Mouse (Mus musculus) heart, embryonic 15.5 days (tissue): ENCODE results near the gene Ppp1r17. TPM values are rescaled to one million over a fixed set of nuclear protein-coding genes. Genes with fewer than 3 reads are reported as not detected.

Source experiments
- ATAC-seq: fragments of 200-750 bp; cut with Nextera tagmentation; replicated peaks from 2 replicates; pipeline ENCODE4 v1.8.0; 2017; ENCODE audit warnings: low read depth, moderate TSS enrichment; ENCODE audit not compliant: insufficient number of reproducible peaks, insufficient read depth, low FRiP score
- H3K27ac ChIP-seq: fragments of 300-500 bp; sonication (generic); 2 replicates; pipeline ENCODE4 v1.5.1; 2015; ENCODE audit warnings: mild to moderate bottlenecking, inconsistent platforms
- H3K27me3 ChIP-seq: fragments of 300-500 bp; sonication (generic); 2 replicates; pipeline ENCODE4 v1.6.1; 2015; ENCODE audit warnings: inconsistent platforms
- H3K36me3 ChIP-seq: fragments of 300-500 bp; sonication (generic); 2 replicates; pipeline ENCODE4 v1.6.1; 2015; ENCODE audit warnings: mild to moderate bottlenecking, inconsistent platforms
- H3K4me1 ChIP-seq: fragments of 300-500 bp; sonication (generic); replicated peaks from 2 replicates; pipeline ENCODE4 v1.6.1; 2015; ENCODE audit warnings: inconsistent platforms
- H3K4me2 ChIP-seq: fragments of 300-500 bp; sonication (generic); 2 replicates; pipeline ENCODE4 v1.6.1; 2015; ENCODE audit warnings: inconsistent platforms, mild to moderate bottlenecking, moderate library complexity
- H3K4me3 ChIP-seq: fragments of 300-500 bp; sonication (generic); 2 replicates; pipeline ENCODE4 v1.5.1; 2015; ENCODE audit warnings: mild to moderate bottlenecking, inconsistent platforms
- H3K9ac ChIP-seq: fragments of 300-500 bp; sonication (generic); 2 replicates; pipeline ENCODE4 v1.6.1; 2015; ENCODE audit warnings: mild to moderate bottlenecking, inconsistent platforms
- H3K9me3 ChIP-seq: fragments of 300-500 bp; sonication (generic); replicated peaks from 2 replicates; pipeline ENCODE4 v1.6.1; 2016; ENCODE audit warnings: inconsistent platforms
- WGBS: fragments of 180-500 bp; shearing (Covaris S2); methylation state at CpG from one replicate; pipeline ENCODE4 v1.1.7; 2015; ENCODE audit warnings: mixed read lengths; 5-methylcytosine and 5-hydroxymethylcytosine counted together
- polyA plus RNA-seq: library from polyadenylated mRNA; unstranded; fragments of >200 nt; fragmentation: Nextera tagmentation; extraction: Ambion mirVana; gene quantifications from 2 replicates; pipeline ENCODE4 v1.2.1, GENCODE M21; 2015

Ppp1r17 gene
- polyA plus RNA-seq: 1.7 and 2.9 TPM in 2 replicates

- Histone ChIP-seq H3K4me2 (no peak within 1 kb of the TSS), H3K27me3 (no peaks in the 10 kb centered on the region)
- no peak for ATAC-seq
Observed at GRCm38 (mm10) chr6:56017291-56017994, at the start of gene Ppp1r17. TSS of gene Ppp1r17 (plus strand) at chr6:56017497.

GRCm38 (mm10) chr6:55972998-55973397 lies 44.3 kb upstream of the Ppp1r17 start:
- H3K36me3 ChIP-seq: no peaks in the 10 kb centered on the region
- no peak overlapping the region for H3K4me3 ChIP-seq
- no peak overlapping the region for H3K4me2 ChIP-seq
- no peak overlapping the region for H3K27ac ChIP-seq
- no peak for ATAC-seq
- H3K4me1 ChIP-seq: no peaks in the 10 kb centered on the region
- no peaks in the 10 kb centered on the region for H3K9me3 ChIP-seq
- no peaks in the 10 kb centered on the region for H3K27me3 ChIP-seq
- H3K9ac ChIP-seq: no peak overlapping the region

More at GRCm38 (mm10) chr6:56017291-56017994, at the start of gene Ppp1r17:
- Histone ChIP-seq H3K4me3 (no peak within 1 kb of the TSS), H3K27ac (no peak within 1 kb of the TSS), H3K9me3 (no peaks in the 10 kb centered on the region), H3K9ac (no peak within 1 kb of the TSS), H3K4me1 (peaks cover 9% of the 10 kb centered on the region), H3K36me3 (no peaks in the 10 kb centered on the region)
- 54% methylated on average over 16 of the region's 16 CpGs for WGBS

GRCm38 (mm10) chr6:55979766-55980165 lies 37.5 kb upstream of the Ppp1r17 start:
- Histone ChIP-seq H3K4me1 (no peaks in the 10 kb centered on the region), H3K4me3 (no peak overlapping the region), H3K36me3 (no peaks in the 10 kb centered on the region), H3K27me3 (no peaks in the 10 kb centered on the region), H3K9me3 (no peaks in the 10 kb centered on the region), H3K9ac (no peak overlapping the region), H3K27ac (no peak overlapping the region), H3K4me2 (no peak overlapping the region)
- 66% methylated on average over 2 of the region's 2 CpGs for WGBS
- ATAC-seq: no peak

GRCm38 (mm10) chr6:56008711-56009110 lies 8.6 kb upstream of the Ppp1r17 start:
- no peak overlapping the region for H3K4me3 ChIP-seq
- WGBS: 79% methylated on average over 4 of the region's 4 CpGs
- H3K9ac ChIP-seq: no peak overlapping the region
- no peaks in the 10 kb centered on the region for H3K4me1 ChIP-seq
- no peaks in the 10 kb centered on the region for H3K9me3 ChIP-seq
- no peaks in the 10 kb centered on the region for H3K36me3 ChIP-seq
- H3K4me2 ChIP-seq: no peak overlapping the region
- no peaks in the 10 kb centered on the region for H3K27me3 ChIP-seq
- ATAC-seq: no peak
- H3K27ac ChIP-seq: no peak overlapping the region

GRCm38 (mm10) chr6:56012384-56012783 lies 4.9 kb upstream of the Ppp1r17 start:
- no peaks in the 10 kb centered on the region for H3K36me3 ChIP-seq
- WGBS: 75% methylated on average over 5 of the region's 5 CpGs
- no peak for ATAC-seq

GRCm38 (mm10) chr6:56019632-56020031 lies 2.3 kb downstream of the Ppp1r17 start:
- Histone ChIP-seq H3K4me1 (peaks cover 9% of the 10 kb centered on the region), H3K36me3 (no peaks in the 10 kb centered on the region), H3K27ac (no peak overlapping the region), H3K4me2 (no peak overlapping the region), H3K27me3 (no peaks in the 10 kb centered on the region), H3K9ac (no peak overlapping the region), H3K4me3 (no peak overlapping the region), H3K9me3 (no peaks in the 10 kb centered on the region)
- WGBS: 15% methylated on average over 2 of the region's 2 CpGs
- ATAC-seq: peak; percentile 69

More at GRCm38 (mm10) chr6:56012384-56012783, 4.9 kb upstream of the Ppp1r17 start:
- H3K4me1 ChIP-seq: no peaks in the 10 kb centered on the region
- H3K9ac ChIP-seq: no peak overlapping the region
- no peaks in the 10 kb centered on the region for H3K27me3 ChIP-seq
- no peak overlapping the region for H3K27ac ChIP-seq
- no peak overlapping the region for H3K4me3 ChIP-seq
- H3K9me3 ChIP-seq: no peaks in the 10 kb centered on the region
- no peak overlapping the region for H3K4me2 ChIP-seq

GRCm38 (mm10) chr6:56025533-56025932 lies 8.2 kb downstream of the Ppp1r17 start:
- Histone ChIP-seq H3K4me1 (0 out of 2 replicates have a peak, but pooled peaks cover 2% of the 10 kb centered on the region), H3K9me3 (no peaks in the 10 kb centered on the region), H3K4me3 (no peak overlapping the region), H3K27ac (no peak overlapping the region), H3K4me2 (no peak overlapping the region), H3K9ac (no peak overlapping the region), H3K36me3 (no peaks in the 10 kb centered on the region), H3K27me3 (no peaks in the 10 kb centered on the region)
- WGBS: 65% methylated on average over 2 of the region's 2 CpGs
- ATAC-seq: no peak

GRCm38 (mm10) chr6:56027318-56027717 lies 10.0 kb downstream of the Ppp1r17 start:
- Histone ChIP-seq H3K27me3 (no peaks in the 10 kb centered on the region), H3K9me3 (no peaks in the 10 kb centered on the region), H3K27ac (no peak overlapping the region), H3K4me3 (no peak overlapping the region), H3K9ac (no peak overlapping the region), H3K4me2 (no peak overlapping the region), H3K4me1 (0 out of 2 replicates have a peak, but pooled peaks cover 2% of the 10 kb centered on the region), H3K36me3 (no peaks in the 10 kb centered on the region)
- no peak for ATAC-seq
- WGBS: 51% methylated on average over 6 of the region's 6 CpGs

GRCm38 (mm10) chr6:56027966-56028365 lies 10.7 kb downstream of the Ppp1r17 start:
- no peaks in the 10 kb centered on the region for H3K36me3 ChIP-seq
- H3K27me3 ChIP-seq: no peaks in the 10 kb centered on the region
- H3K4me3 ChIP-seq: no peak overlapping the region
- H3K9ac ChIP-seq: no peak overlapping the region
- no peak overlapping the region for H3K27ac ChIP-seq
- WGBS: 77% methylated on average over 5 of the region's 5 CpGs
- H3K9me3 ChIP-seq: no peaks in the 10 kb centered on the region
- H3K4me2 ChIP-seq: no peak overlapping the region
- H3K4me1 ChIP-seq: 0 out of 2 replicates have a peak, but pooled peaks cover 2% of the 10 kb centered on the region
- no peak for ATAC-seq

GRCm38 (mm10) chr6:56029986-56030385 lies 12.7 kb downstream of the Ppp1r17 start:
- no peak overlapping the region for H3K27ac ChIP-seq
- 0 out of 2 replicates have a peak, but pooled peaks cover 2% of the 10 kb centered on the region for H3K4me1 ChIP-seq
- no peak overlapping the region for H3K4me3 ChIP-seq
- H3K9ac ChIP-seq: no peak overlapping the region
- H3K9me3 ChIP-seq: no peaks in the 10 kb centered on the region
- H3K4me2 ChIP-seq: no peak overlapping the region
- 52% methylated on average over 5 of the region's 5 CpGs for WGBS
- no peaks in the 10 kb centered on the region for H3K36me3 ChIP-seq
- ATAC-seq: no peak
- H3K27me3 ChIP-seq: no peaks in the 10 kb centered on the region

GRCm38 (mm10) chr6:56032231-56032630 lies 14.9 kb downstream of the Ppp1r17 start:
- H3K27ac ChIP-seq: no peak overlapping the region
- no peaks in the 10 kb centered on the region for H3K27me3 ChIP-seq
- ATAC-seq: no peak
- H3K9me3 ChIP-seq: no peaks in the 10 kb centered on the region
- 76% methylated on average over 2 of the region's 2 CpGs for WGBS
- 0 out of 2 replicates have a peak, but pooled peaks cover 2% of the 10 kb centered on the region for H3K4me1 ChIP-seq
- H3K36me3 ChIP-seq: no peaks in the 10 kb centered on the region
- H3K4me3 ChIP-seq: no peak overlapping the region
- no peak overlapping the region for H3K4me2 ChIP-seq
- H3K9ac ChIP-seq: no peak overlapping the region

- 70% methylated on average over 10 of the region's 10 CpGs for WGBS
- no peak for ATAC-seq
- no peak overlapping the region for H3K9ac ChIP-seq
- no peaks in the 10 kb centered on the region for H3K4me1 ChIP-seq
- no peaks in the 10 kb centered on the region for H3K36me3 ChIP-seq
- no peak overlapping the region for H3K27ac ChIP-seq
- H3K9me3 ChIP-seq: no peaks in the 10 kb centered on the region
- H3K4me3 ChIP-seq: no peak overlapping the region
- no peak overlapping the region for H3K4me2 ChIP-seq
- H3K27me3 ChIP-seq: no peaks in the 10 kb centered on the region
Observed at GRCm38 (mm10) chr6:56035054-56035453, 17.8 kb downstream of the Ppp1r17 start.
